Mouse (Mus musculus): ENCODE measurements around the gene Mrps35.

DNA sequence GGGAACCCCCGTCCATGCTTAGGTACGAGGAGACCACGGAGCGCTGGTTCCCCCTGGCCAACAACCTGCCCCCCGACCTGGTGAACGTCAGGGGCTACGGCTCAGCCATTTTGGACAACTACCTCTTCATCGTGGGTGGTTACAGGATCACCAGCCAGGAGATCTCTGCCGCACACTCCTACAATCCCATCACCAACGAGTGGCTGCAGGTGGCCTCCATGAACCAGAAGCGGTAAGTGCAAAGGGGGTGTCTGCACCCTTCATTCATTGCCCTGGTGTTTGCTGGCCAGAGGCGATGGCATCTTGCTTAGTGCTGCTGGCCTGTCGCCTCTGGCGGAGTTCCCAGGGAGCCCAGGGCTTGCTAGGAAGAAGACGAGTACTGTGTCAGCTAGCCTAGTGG lies 49.6 kb downstream of the Mrps35 start:
- no peak for TF ChIP-seq POLR2A (IDR thresholded peaks at IDR 0.05; ENCODE audit: low read depth, low read length)
- no peak for TF ChIP-seq CTCF (IDR thresholded peaks at IDR 0.05; ENCODE audit: borderline replicate concordance, insufficient read depth, low read length)

All from embryonic fibroblast, embryonic 13.5 days (primary cell).